Mouse (Mus musculus) kidney, postnatal 0 days (tissue): ENCODE measurements around the gene Mrln. TPM values are rescaled to one million over a fixed set of nuclear protein-coding genes. Genes with fewer than 3 reads are reported as not detected.

Experiments used
- ATAC-seq: fragments of 200-750 bp; cut with Nextera tagmentation; replicated peaks from 2 replicates; pipeline ENCODE4 v1.8.0; 2017; ENCODE audit warnings: low read depth, moderate number of reproducible peaks, moderate TSS enrichment, moderate library complexity; ENCODE audit not compliant: low FRiP score
- DNase-seq: peaks from one replicate; pipeline ENCODE4 v3.0.0-alpha.2; 2016; ENCODE audit warnings: low spot score
- H3K27ac ChIP-seq: fragments of 300-500 bp; sonication (generic); 2 replicates; pipeline ENCODE4 v1.5.1; 2014; ENCODE audit warnings: mild to moderate bottlenecking
- H3K27me3 ChIP-seq: fragments of 300-500 bp; sonication (generic); 2 replicates; pipeline ENCODE4 v1.6.1; 2014; ENCODE audit warnings: low read length, mixed read lengths; ENCODE audit not compliant: insufficient read depth
- H3K36me3 ChIP-seq: fragments of 300-500 bp; sonication (generic); 2 replicates; pipeline ENCODE4 v1.6.1; 2014; ENCODE audit warnings: low read length, mixed read lengths; ENCODE audit not compliant: insufficient read depth
- H3K4me1 ChIP-seq: fragments of 300-500 bp; sonication (generic); replicated peaks from 2 replicates; pipeline ENCODE4 v1.6.1; 2014; ENCODE audit warnings: antibody characterized with exemption, low read length, mixed read lengths; ENCODE audit not compliant: insufficient read depth
- H3K4me2 ChIP-seq: fragments of 300-500 bp; sonication (generic); 2 replicates; pipeline ENCODE4 v1.6.1; 2014; ENCODE audit warnings: mild to moderate bottlenecking, low read length, moderate library complexity, mixed read lengths
- H3K4me3 ChIP-seq: fragments of 300-500 bp; sonication (generic); replicated peaks from 2 replicates; pipeline ENCODE4 v1.5.1; 2014; ENCODE audit warnings: low read depth, low read length
- H3K9ac ChIP-seq: fragments of 300-500 bp; sonication (generic); 2 replicates; pipeline ENCODE4 v1.6.1; 2014; ENCODE audit warnings: low read depth, low read length
- H3K9me3 ChIP-seq: fragments of 300-500 bp; sonication (generic); replicated peaks from 2 replicates; pipeline ENCODE4 v1.6.1; 2016; ENCODE audit warnings: low read length, inconsistent platforms, mixed read lengths
- CTCF ChIP-seq: IDR thresholded peaks from 2 replicates; pipeline ENCODE4 v1.5.1; 2016; ENCODE audit warnings: antibody characterized with exemption, low read depth, mild to moderate bottlenecking, moderate library complexity
- WGBS: fragments of 180-500 bp; shearing (Covaris S2); extraction: QIAGEN DNeasy Blood & Tissue Kit; methylation state at CpG from one replicate; pipeline ENCODE4 v1.1.7; 2014; 5-methylcytosine and 5-hydroxymethylcytosine counted together
- polyA plus RNA-seq: library from polyadenylated mRNA; unstranded; fragments of >200 nt; fragmentation: Nextera tagmentation; extraction: Ambion mirVana; gene quantifications from 2 replicates; pipeline ENCODE4 v1.2.1, GENCODE M21; 2015

Gene Mrln
- polyA plus RNA-seq, 1 experiment from 2014 or later: 9.8 TPM

DNA sequence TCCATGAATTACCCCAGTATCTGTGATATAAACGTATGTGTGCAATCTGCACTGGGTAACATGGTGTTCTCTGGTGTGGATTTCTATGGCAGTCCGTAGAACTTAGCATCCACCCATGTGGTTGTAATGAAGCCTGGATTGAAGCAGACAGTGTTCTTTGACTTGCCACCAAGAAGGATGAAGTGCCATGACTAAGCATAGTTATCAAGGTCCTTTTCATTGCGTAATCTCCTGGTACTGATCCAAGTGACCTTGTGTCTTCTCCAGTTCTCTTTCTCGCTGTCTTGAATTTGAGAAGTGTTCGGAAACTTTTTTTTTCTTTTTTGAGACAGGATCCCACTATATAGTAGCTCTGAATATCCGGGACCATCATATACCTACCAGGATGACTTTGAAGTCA lies 20.1 kb downstream of the Mrln start:
- H3K27ac ChIP-seq: no peak overlapping the region
- no peak overlapping the region for H3K4me3 ChIP-seq
- no peaks in the 10 kb centered on the region for H3K4me1 ChIP-seq
- no peaks in the 10 kb centered on the region for H3K36me3 ChIP-seq
- H3K4me2 ChIP-seq: no peak overlapping the region
- no peak overlapping the region for H3K9ac ChIP-seq
- no peak for DNase-seq
- ATAC-seq: no peak
- no peak for TF ChIP-seq CTCF
- 93% methylated on average over 6 of the region's 6 CpGs for WGBS
- no peaks in the 10 kb centered on the region for H3K27me3 ChIP-seq
- no peaks in the 10 kb centered on the region for H3K9me3 ChIP-seq

DNA sequence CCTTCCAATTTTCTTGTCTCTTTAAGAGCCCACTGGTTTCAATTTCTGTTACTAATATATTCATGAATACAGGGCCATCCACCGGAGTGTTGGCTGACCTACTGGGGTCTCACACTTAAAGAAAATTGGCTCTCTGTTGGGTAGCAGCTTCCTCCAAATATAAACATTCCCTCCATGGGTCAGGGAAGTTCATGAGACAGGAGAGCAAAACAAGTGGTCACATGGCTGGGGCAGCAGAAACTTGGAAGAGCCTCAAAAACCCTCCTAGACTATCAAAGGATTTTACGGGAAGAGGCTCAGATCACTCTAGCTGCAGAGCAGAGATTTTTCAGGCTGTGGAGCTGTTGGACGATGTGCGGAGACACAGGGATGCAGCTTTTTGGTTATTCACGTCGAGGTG lies 21.3 kb downstream of the Mrln start:
- ATAC-seq (no peak), DNase-seq (peak; percentile 28)
- no peak overlapping the region for H3K4me3 ChIP-seq
- H3K9me3 ChIP-seq: no peaks in the 10 kb centered on the region
- H3K36me3 ChIP-seq: no peaks in the 10 kb centered on the region
- 56% methylated on average over 6 of the region's 6 CpGs for WGBS
- no peaks in the 10 kb centered on the region for H3K27me3 ChIP-seq
- no peak overlapping the region for H3K27ac ChIP-seq
- no peak for TF ChIP-seq CTCF
- H3K4me2 ChIP-seq: no peak overlapping the region
- no peak overlapping the region for H3K9ac ChIP-seq
- no peaks in the 10 kb centered on the region for H3K4me1 ChIP-seq

DNA sequence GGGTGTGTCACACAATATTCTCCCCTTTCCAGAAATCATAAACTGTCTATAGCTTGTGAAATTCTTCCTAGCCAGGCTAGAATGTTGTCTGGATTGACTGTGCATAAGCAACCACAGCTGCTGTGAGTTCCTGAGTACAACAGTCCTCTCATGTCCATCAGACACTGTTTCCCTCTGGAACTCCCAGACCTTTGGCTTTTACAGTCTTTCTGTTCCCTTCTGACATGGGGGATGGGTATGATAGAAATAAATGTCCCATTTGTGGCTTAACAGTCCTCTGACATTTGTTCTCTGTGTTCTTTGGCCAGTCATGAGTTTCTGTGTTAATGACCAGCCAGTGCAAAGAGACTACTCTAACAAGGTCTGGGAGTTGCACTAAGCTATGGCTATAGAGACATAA lies 22.1 kb downstream of the Mrln start:
- Histone ChIP-seq H3K36me3 (no peaks in the 10 kb centered on the region), H3K9ac (no peak overlapping the region), H3K4me1 (no peaks in the 10 kb centered on the region), H3K27me3 (no peaks in the 10 kb centered on the region), H3K4me2 (no peak overlapping the region), H3K4me3 (no peak overlapping the region), H3K27ac (no peak overlapping the region), H3K9me3 (no peaks in the 10 kb centered on the region)
- ATAC-seq (no peak), DNase-seq (peak; percentile 73)
- TF ChIP-seq CTCF: no peak

DNA sequence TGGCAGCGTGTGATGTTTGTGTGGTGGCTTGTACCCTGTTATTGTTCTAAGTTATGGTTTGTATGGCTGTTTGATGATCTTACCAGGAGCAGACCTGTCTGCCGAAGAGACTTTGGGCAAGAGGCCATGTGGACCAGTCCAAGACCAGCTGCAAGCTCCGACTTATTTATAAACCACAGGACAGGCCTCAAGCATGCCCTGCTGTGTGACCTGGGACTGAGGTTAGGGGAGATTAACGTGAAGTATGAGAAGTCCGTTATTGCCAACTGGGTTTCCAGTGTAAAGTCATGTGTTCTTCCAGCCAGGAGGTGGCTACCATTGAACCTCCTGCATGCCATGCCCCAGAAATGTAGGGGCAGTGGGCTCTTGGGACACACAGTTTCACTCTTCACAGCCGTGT lies 25.9 kb downstream of the Mrln start:
- DNase-seq (no peak), ATAC-seq (no peak)
- Histone ChIP-seq H3K27me3 (no peaks in the 10 kb centered on the region), H3K9me3 (no peaks in the 10 kb centered on the region), H3K4me1 (no peaks in the 10 kb centered on the region), H3K27ac (no peak overlapping the region), H3K9ac (no peak overlapping the region), H3K4me2 (no peak overlapping the region), H3K36me3 (no peaks in the 10 kb centered on the region), H3K4me3 (no peak overlapping the region)
- WGBS: 85% methylated on average over 6 of the region's 6 CpGs
- TF ChIP-seq CTCF: no peak

DNA sequence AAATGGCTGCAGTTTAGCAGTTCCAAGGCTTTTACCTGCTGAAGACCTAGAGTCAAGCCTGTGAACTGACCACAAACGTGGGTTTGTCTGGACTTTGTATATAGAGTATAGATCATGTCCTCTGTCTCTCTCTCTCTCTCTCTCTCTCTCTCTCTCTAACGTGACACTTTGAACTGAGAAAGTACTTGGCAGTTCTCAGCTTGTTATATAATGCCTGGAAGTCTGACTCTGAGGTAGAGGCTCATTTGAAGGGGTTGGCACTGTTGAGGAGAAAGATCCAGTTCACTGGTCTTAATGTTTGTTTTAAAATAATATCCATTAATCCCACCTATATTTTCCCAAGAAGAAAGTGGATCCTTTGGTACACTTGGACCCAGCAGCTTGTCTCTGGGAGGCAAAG lies 33.5 kb downstream of the Mrln start:
- H3K36me3 ChIP-seq: no peaks in the 10 kb centered on the region
- 47% methylated on average over 2 of the region's 2 CpGs for WGBS
- H3K27me3 ChIP-seq: no peaks in the 10 kb centered on the region
- no peak overlapping the region for H3K4me3 ChIP-seq
- H3K4me2 ChIP-seq: no peak overlapping the region
- DNase-seq (no peak), ATAC-seq (no peak)
- H3K9ac ChIP-seq: no peak overlapping the region
- no peak for TF ChIP-seq CTCF
- no peaks in the 10 kb centered on the region for H3K9me3 ChIP-seq
- 0 out of 2 replicates have a peak, but pooled peaks cover 4% of the 10 kb centered on the region for H3K4me1 ChIP-seq
- no peak overlapping the region for H3K27ac ChIP-seq

DNA sequence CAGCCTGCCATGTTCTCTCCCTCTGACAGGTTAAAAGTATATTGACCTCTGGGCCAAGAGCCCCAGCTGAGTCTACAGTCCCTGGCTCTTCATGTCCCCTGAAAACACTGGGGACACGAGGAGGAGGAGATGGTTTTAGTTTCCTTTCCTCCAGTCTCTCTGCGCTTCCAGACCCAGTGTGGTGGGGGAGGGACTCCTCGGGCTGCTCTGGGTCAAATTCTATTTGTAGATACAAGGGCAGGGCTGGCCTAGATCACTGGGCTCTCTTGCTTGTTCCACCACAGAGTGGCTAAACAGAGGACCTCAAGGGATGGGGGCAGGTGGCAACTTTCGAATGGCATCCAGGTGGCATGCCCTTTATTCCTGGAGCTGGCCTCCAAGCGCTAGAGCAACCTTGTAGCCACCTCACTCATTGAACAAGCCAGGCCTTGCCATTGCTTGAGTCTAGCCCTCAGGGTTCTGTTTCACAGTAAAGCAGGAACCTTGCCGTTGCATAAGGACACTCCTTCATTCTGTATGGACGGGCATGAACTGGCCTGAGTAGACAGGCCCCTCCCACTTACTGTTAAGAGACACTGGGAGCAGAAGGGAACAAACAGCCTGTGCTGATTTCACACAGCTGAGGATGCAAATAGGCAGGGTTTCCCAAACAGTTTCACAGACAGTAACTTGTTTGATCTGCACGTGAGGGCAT lies 38.4 kb downstream of the Mrln start:
- no peak for ATAC-seq
- H3K36me3 ChIP-seq: no peaks in the 10 kb centered on the region
- DNase-seq: peak; percentile 58
- no peaks in the 10 kb centered on the region for H3K9me3 ChIP-seq
- peaks cover 17% of the 10 kb centered on the region; the same call in 1 of the 2 replicates for H3K4me1 ChIP-seq
- no peak for TF ChIP-seq CTCF
- no peaks in the 10 kb centered on the region for H3K27me3 ChIP-seq
- WGBS: 44% methylated on average over 8 of the region's 8 CpGs
- no peak overlapping the region for H3K4me2 ChIP-seq
- no peak overlapping the region for H3K27ac ChIP-seq
- no peak overlapping the region for H3K9ac ChIP-seq
- no peak overlapping the region for H3K4me3 ChIP-seq
